Mouse (Mus musculus) urinary bladder, postnatal 0 days (tissue): ENCODE data around the gene Fam207a. TPM values are rescaled to one million over a fixed set of nuclear protein-coding genes. Genes with fewer than 3 reads are reported as not detected.

Experiments
- polyA plus RNA-seq: library from polyadenylated mRNA; unstranded; fragments of >200 nt; fragmentation: Nextera tagmentation; extraction: Ambion mirVana; gene quantifications from 2 replicates; pipeline ENCODE4 v1.2.1, GENCODE M21; 2015

Gene Fam207a
- 27.7 and 28.7 TPM in 2 replicates for polyA plus RNA-seq

GRCm38 (mm10) chr10:77515385-77516348, at the start of gene Fam207a:
Gene Fam207a (minus strand): TSS chr10:77515785.

GRCm38 (mm10) chr10:77530140-77530539, 14.6 kb upstream of the Fam207a start, which contains the start of gene Itgb2:
Gene Itgb2 (plus strand): TSS chr10:77530252.

Other genes starting within 250 kb of the Fam207a start
- gene Adarb1, start 97.5 kb downstream of the Fam207a start, polyA plus RNA-seq, result 6.5 and 6.7 TPM in 2 replicates
- gene Itgb2, start 14.5 kb upstream of the Fam207a start, polyA plus RNA-seq, result 5.6 and 37.0 TPM in 2 replicates
- 150 and 154 TPM in 2 replicates for gene Pttg1ip, start 65.9 kb upstream of the Fam207a start, polyA plus RNA-seq
- 184 and 190 TPM in 2 replicates for gene Sumo3, start 90.3 kb upstream of the Fam207a start, polyA plus RNA-seq
- 5.7 and 21.3 TPM in 2 replicates for gene Gm49325, start 90.4 kb upstream of the Fam207a start, polyA plus RNA-seq
- 59.0 and 62.6 TPM in 2 replicates for gene Ube2g2, start 106.5 kb upstream of the Fam207a start, polyA plus RNA-seq
- gene Tspear, start 170.8 kb upstream of the Fam207a start, polyA plus RNA-seq, result 0.39 and 0.67 TPM in 2 replicates
- not detected in 2 replicates for gene Gm19402, start 175.0 kb upstream of the Fam207a start, polyA plus RNA-seq
- not detected in 2 replicates for gene Gm9508, start 181.4 kb upstream of the Fam207a start, polyA plus RNA-seq
- not detected in 2 replicates for gene Gm10272, start 190.8 kb upstream of the Fam207a start, polyA plus RNA-seq
- not detected in 2 replicates for gene Gm10024, start 195.7 kb upstream of the Fam207a start, polyA plus RNA-seq
- not detected in 2 replicates for gene Gm10142, start 200.0 kb upstream of the Fam207a start, polyA plus RNA-seq
- not detected in 2 replicates for gene Krtap12-1, start 204.8 kb upstream of the Fam207a start, polyA plus RNA-seq
- not detected in 2 replicates for gene Gm10100, start 210.7 kb upstream of the Fam207a start, polyA plus RNA-seq
- not detected in 2 replicates for gene Gm18596, start 226.9 kb upstream of the Fam207a start, polyA plus RNA-seq
- not detected in 2 replicates for gene Gm9736, start 235.6 kb upstream of the Fam207a start, polyA plus RNA-seq
- gene Gm3233, start 243.9 kb upstream of the Fam207a start, polyA plus RNA-seq, result not detected in 2 replicates